Mouse (Mus musculus): ENCODE measurements around the gene Zfp526. TPM values are rescaled to one million over a fixed set of nuclear protein-coding genes. Genes with fewer than 3 reads are reported as not detected.

The Zfp526 gene
- 1.6 and 2.2 TPM in 2 replicates for polyA plus RNA-seq (2015; fragmentation: Nextera tagmentation; extraction: Ambion mirVana)

- peak; percentile 98 for DNase-seq (ENCODE audit: low spot score)
- under 1% methylated on average over 44 of the region's 45 CpGs for WGBS
- H3K4me1 ChIP-seq (ENCODE audit: insufficient read depth, low read depth, low read length) = peaks cover 10% of the 10 kb centered on the region
- peak within 1 kb of the TSS; percentile 85 for H3K4me2 ChIP-seq (replicated peaks; ENCODE audit: low read depth, low read length)
- no peaks in the 10 kb centered on the region for H3K27me3 ChIP-seq (replicated peaks; ENCODE audit: insufficient read depth, low read length)
- H3K36me3 ChIP-seq (ENCODE audit: insufficient read depth, low read length) = peaks cover 14% of the 10 kb centered on the region
- H3K4me3 ChIP-seq (ENCODE audit: low read depth, low read length) = peak within 1 kb of the TSS; percentile 69
- peak within 1 kb of the TSS; percentile 65 for H3K9ac ChIP-seq (replicated peaks; ENCODE audit: low read depth)
- H3K27ac ChIP-seq (ENCODE audit: low read length) = peak within 1 kb of the TSS; percentile 90
- TF ChIP-seq CTCF (IDR thresholded peaks at IDR 0.05) = peak; percentile 58
- no peak for TF ChIP-seq EP300 (IDR thresholded peaks at IDR 0.05)
- ATAC-seq = peak; percentile 93
- no peaks in the 10 kb centered on the region for H3K9me3 ChIP-seq (ENCODE audit: low read length)
Observed at GRCm38 (mm10) chr7:25221102-25221883, at the start of gene Zfp526. Gene Zfp526, plus strand, starts transcription at chr7:25221425.

- ATAC-seq (no peak), DNase-seq (ENCODE audit: low spot score) (no peak)
- Histone ChIP-seq H3K36me3 (ENCODE audit: insufficient read depth, low read length) (no peaks in the 10 kb centered on the region), H3K4me1 (ENCODE audit: insufficient read depth, low read depth, low read length) (no peaks in the 10 kb centered on the region), H3K27ac (ENCODE audit: low read length) (no peak overlapping the region), H3K9ac (replicated peaks; ENCODE audit: low read depth) (no peak overlapping the region), H3K27me3 (replicated peaks; ENCODE audit: insufficient read depth, low read length) (peaks cover 16% of the 10 kb centered on the region), H3K4me2 (replicated peaks; ENCODE audit: low read depth, low read length) (no peak overlapping the region), H3K4me3 (ENCODE audit: low read depth, low read length) (no peak overlapping the region), H3K9me3 (ENCODE audit: low read length) (no peaks in the 10 kb centered on the region)
- TF ChIP-seq CTCF (IDR thresholded peaks at IDR 0.05) (no peak), EP300 (IDR thresholded peaks at IDR 0.05) (no peak)
- WGBS = 21% methylated on average over 5 of the region's 5 CpGs
Observed at GRCm38 (mm10) chr7:25172669-25173068, 48.6 kb upstream of the Zfp526 start.

DNA sequence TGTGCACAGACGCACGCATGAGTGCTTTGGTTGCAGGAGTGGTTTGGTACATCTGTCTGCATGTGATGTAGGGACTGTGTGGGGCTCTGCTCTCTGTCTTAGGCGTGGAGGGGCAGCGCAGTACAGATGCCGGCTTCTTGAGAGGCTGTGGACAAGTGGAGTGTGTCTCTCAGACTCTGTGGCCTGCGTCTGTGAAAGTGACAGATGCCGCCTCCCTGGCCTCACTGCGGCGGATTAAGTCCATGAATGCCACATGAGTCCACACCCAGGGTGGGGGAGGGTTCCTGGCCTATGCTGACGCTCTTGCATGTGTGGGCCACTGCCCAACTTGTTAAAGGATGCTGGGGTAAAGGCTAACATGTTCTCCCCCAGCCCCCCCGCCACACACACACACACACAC is 46.9 kb upstream of the Zfp526 start:
- H3K27me3 ChIP-seq (replicated peaks; ENCODE audit: insufficient read depth, low read length) = peaks cover 31% of the 10 kb centered on the region
- H3K36me3 ChIP-seq (ENCODE audit: insufficient read depth, low read length) = no peaks in the 10 kb centered on the region
- H3K4me2 ChIP-seq (replicated peaks; ENCODE audit: low read depth, low read length) = no peak overlapping the region
- DNase-seq (ENCODE audit: low spot score) (no peak), ATAC-seq (no peak)
- no peak overlapping the region for H3K4me3 ChIP-seq (ENCODE audit: low read depth, low read length)
- 66% methylated on average over 10 of the region's 11 CpGs for WGBS
- no peak overlapping the region for H3K27ac ChIP-seq (ENCODE audit: low read length)
- no peak overlapping the region for H3K9ac ChIP-seq (replicated peaks; ENCODE audit: low read depth)
- H3K4me1 ChIP-seq (ENCODE audit: insufficient read depth, low read depth, low read length) = no peaks in the 10 kb centered on the region
- no peaks in the 10 kb centered on the region for H3K9me3 ChIP-seq (ENCODE audit: low read length)
- no peak for TF ChIP-seq CTCF (IDR thresholded peaks at IDR 0.05)
- no peak for TF ChIP-seq EP300 (IDR thresholded peaks at IDR 0.05)

DNA sequence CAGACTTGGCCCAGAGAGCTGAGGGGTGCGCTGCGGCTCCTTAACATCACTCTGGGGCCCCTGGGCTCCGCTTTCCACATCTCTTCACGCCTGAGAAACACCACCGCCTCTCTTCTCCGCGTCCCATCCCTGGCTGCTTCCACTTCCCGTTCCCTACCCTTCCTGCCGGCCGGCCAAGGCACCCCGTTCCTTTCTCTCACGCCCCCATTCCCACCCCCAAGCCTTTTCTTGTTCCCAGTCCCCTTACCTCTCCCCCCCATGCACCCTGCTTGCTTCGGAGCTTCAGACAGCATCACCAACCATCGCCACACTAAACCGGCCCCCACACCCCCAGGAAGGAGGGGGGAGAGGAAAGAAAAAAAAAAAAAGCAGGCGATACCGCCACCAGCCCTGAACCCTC is 42.9 kb upstream of the Zfp526 start:
- peak overlapping the region; percentile 64; the same call in 1 of the 2 replicates for H3K4me2 ChIP-seq (replicated peaks; ENCODE audit: low read depth, low read length)
- no peak for DNase-seq (ENCODE audit: low spot score)
- H3K4me3 ChIP-seq (ENCODE audit: low read depth, low read length) = peak overlapping the region; percentile 18
- under 1% methylated on average over 11 of the region's 17 CpGs for WGBS
- no peaks in the 10 kb centered on the region for H3K4me1 ChIP-seq (ENCODE audit: insufficient read depth, low read depth, low read length)
- no peak for ATAC-seq
- no peak for TF ChIP-seq CTCF (IDR thresholded peaks at IDR 0.05)
- no peak for TF ChIP-seq EP300 (IDR thresholded peaks at IDR 0.05)
- peaks cover 69% of the 10 kb centered on the region for H3K27me3 ChIP-seq (replicated peaks; ENCODE audit: insufficient read depth, low read length)
- no peaks in the 10 kb centered on the region for H3K9me3 ChIP-seq (ENCODE audit: low read length)
- H3K9ac ChIP-seq (replicated peaks; ENCODE audit: low read depth) = no peak overlapping the region
- no peaks in the 10 kb centered on the region for H3K36me3 ChIP-seq (ENCODE audit: insufficient read depth, low read length)
- no peak overlapping the region for H3K27ac ChIP-seq (ENCODE audit: low read length)

DNA sequence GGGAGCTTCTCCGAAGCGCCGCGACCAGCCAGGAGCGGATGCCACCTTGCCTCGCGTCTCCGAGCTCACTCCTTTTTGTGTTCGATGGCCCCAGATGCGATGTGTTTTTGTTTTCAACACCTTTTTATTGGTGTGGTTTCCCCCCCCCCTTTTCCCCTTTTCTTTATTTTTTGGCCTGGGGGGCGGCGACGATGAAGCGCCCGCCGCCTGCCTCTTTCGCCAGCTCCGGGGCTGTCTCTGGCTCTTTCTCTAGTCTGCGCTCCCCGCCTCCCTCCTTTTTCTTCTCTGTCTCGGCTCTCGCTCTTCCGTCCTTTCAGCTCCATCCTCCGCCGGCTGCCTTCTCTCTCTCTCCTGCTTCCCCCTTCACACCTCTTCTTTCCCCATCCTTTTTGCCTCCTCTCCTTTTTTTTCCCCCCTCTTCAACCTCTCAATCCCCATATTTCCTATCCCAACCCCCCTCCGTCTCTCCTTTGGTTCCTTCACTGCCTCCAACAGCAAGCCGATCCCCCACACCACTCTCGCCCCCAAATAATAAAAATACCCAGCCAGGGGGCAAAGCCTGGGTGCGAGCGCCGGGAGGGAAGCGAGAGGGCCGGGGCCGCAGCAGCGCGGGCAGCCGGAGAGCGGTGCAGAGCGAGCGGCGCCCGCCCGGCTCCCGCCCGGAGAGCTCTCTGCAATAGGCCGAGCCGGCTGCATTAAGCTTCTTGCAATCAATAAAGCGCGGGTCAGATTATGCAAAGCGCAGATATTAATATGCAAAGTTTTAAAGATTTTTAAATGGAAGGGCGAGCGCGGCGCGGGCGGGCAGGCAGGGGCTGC is 42.2 kb upstream of the Zfp526 start:
- DNase-seq (ENCODE audit: low spot score) = peak; percentile 30
- Histone ChIP-seq H3K36me3 (ENCODE audit: insufficient read depth, low read length) (no peaks in the 10 kb centered on the region), H3K4me3 (ENCODE audit: low read depth, low read length) (peak overlapping the region; percentile 18), H3K4me1 (ENCODE audit: insufficient read depth, low read depth, low read length) (no peaks in the 10 kb centered on the region), H3K27me3 (replicated peaks; ENCODE audit: insufficient read depth, low read length) (peaks cover 75% of the 10 kb centered on the region), H3K9ac (replicated peaks; ENCODE audit: low read depth) (no peak overlapping the region), H3K4me2 (replicated peaks; ENCODE audit: low read depth, low read length) (peak overlapping the region; percentile 64), H3K27ac (ENCODE audit: low read length) (no peak overlapping the region), H3K9me3 (ENCODE audit: low read length) (no peaks in the 10 kb centered on the region)
- no peak for TF ChIP-seq EP300 (IDR thresholded peaks at IDR 0.05)
- TF ChIP-seq CTCF (IDR thresholded peaks at IDR 0.05) = no peak
- 1% methylated on average over 56 of the region's 56 CpGs for WGBS
- peak; percentile 59 for ATAC-seq

DNA sequence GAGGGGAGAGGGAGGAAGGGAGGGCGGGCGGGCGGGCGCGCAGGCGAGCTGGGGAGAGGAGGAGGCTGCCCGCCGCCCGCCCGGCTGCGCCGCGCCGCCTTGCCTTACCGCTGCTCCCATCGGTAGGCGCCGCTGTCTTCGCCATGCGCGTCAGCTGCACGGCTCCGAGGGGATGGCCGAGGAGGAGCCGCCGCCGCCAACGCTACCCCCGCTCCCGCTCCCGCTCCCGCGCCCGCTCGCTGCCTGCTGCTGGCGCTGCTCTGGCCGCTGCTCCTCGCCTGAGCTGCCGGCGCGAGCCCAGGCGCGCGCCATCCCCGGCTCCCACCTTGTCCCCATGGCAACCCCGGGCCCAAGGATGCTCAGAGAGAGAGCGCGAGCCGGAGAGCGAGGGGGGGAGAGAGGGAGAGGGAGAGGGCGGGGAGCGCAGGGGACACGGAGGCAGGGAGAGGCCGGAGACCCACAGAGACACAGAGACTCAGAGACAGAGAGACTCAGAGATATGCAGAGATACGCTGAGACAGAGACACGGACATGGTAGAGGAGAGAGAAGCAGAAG is 41.5 kb upstream of the Zfp526 start, which contains the start of gene Pou2f2:
Gene Pou2f2, minus strand, starts transcription at position 121 of the 556 bp plus-strand sequence.
- Histone ChIP-seq H3K9me3 (ENCODE audit: low read length) (no peaks in the 10 kb centered on the region), H3K27me3 (replicated peaks; ENCODE audit: insufficient read depth, low read length) (peaks cover 77% of the 10 kb centered on the region), H3K4me2 (replicated peaks; ENCODE audit: low read depth, low read length) (peak within 1 kb of the TSS; percentile 64), H3K27ac (ENCODE audit: low read length) (no peak within 1 kb of the TSS), H3K9ac (replicated peaks; ENCODE audit: low read depth) (no peak within 1 kb of the TSS), H3K4me3 (ENCODE audit: low read depth, low read length) (peak within 1 kb of the TSS; percentile 18), H3K4me1 (ENCODE audit: insufficient read depth, low read depth, low read length) (no peaks in the 10 kb centered on the region), H3K36me3 (ENCODE audit: insufficient read depth, low read length) (no peaks in the 10 kb centered on the region)
- peak; percentile 86 for ATAC-seq
- peak; percentile 68 for DNase-seq (ENCODE audit: low spot score)
- no peak for TF ChIP-seq EP300 (IDR thresholded peaks at IDR 0.05)
- TF ChIP-seq CTCF (IDR thresholded peaks at IDR 0.05) = peak; percentile 55
- WGBS = 2% methylated on average over 37 of the region's 56 CpGs

Measured in lung, postnatal 0 days (tissue).